Mouse (Mus musculus): ENCODE measurements around the gene Cbr4.

DNA sequence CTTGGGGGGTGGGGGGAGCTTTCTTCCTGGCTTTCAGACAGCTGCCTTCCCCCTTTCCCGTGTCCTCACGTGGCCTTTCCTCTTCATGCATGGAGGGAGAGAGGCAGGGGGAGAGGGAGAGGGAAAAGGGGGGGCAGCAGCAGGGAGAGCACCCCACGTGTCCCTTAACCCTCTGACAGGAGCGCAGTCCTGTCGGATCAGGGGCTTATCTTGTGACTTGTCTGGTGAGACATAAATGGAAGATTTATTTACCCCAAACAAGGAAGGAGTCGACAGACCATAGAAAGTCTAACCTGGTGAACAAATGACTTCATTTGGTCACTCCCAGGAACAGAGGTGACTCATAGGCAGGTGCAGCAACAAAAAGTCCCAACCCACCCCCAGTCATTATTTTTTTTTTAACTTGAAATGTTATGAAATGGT, 12.3 kb upstream of the Cbr4 start:
- TF ChIP-seq CTCF (IDR thresholded peaks at IDR 0.05; ENCODE audit: low read depth), result no peak
- TF ChIP-seq EP300 (IDR thresholded peaks at IDR 0.05; ENCODE audit: low read depth), result no peak

Data from liver, embryonic 14.5 days (tissue).